Mouse (Mus musculus) neural tube, embryonic 14.5 days (tissue): ENCODE data around the gene Gckr. TPM values are rescaled to one million over a fixed set of nuclear protein-coding genes. Genes with fewer than 3 reads are reported as not detected.
"Not testable (repeated sequence)": the region's sequence is repeated elsewhere in the genome, so short reads cannot be mapped to it uniquely, and the experiment has no call there.

ENCODE experiments used
- ATAC-seq: fragments of 200-750 bp; cut with Nextera tagmentation; 2 replicates; pipeline ENCODE4 v1.8.0; 2017; ENCODE audit warnings: low read depth, mild to moderate bottlenecking, moderate TSS enrichment, moderate library complexity
- H3K27ac ChIP-seq: fragments of 300-500 bp; sonication (generic); 2 replicates; pipeline ENCODE4 v1.5.1; 2014; ENCODE audit warnings: low read depth, mild to moderate bottlenecking, control low read depth, low read length, moderate library complexity, mixed read lengths
- H3K27me3 ChIP-seq: fragments of 300-500 bp; sonication (generic); 2 replicates; pipeline ENCODE4 v1.6.1; 2014; ENCODE audit warnings: low read length; ENCODE audit not compliant: control insufficient read depth, insufficient read depth
- H3K36me3 ChIP-seq: fragments of 300-500 bp; sonication (generic); 2 replicates; pipeline ENCODE4 v1.6.1; 2014; ENCODE audit warnings: low read length, mixed read lengths; ENCODE audit not compliant: control insufficient read depth, insufficient read depth
- H3K4me1 ChIP-seq: fragments of 300-500 bp; sonication (generic); 2 replicates; pipeline ENCODE4 v1.6.1; 2014; ENCODE audit warnings: low read length; ENCODE audit not compliant: control insufficient read depth, insufficient read depth
- H3K4me2 ChIP-seq: fragments of 300-500 bp; sonication (generic); 2 replicates; pipeline ENCODE4 v1.6.1; 2014; ENCODE audit warnings: mild to moderate bottlenecking, low read depth, low read length, control low read depth
- H3K4me3 ChIP-seq: fragments of 300-500 bp; sonication (generic); 2 replicates; pipeline ENCODE4 v1.5.1; 2014; ENCODE audit warnings: low read depth, low read length, control low read depth, mixed read lengths
- H3K9ac ChIP-seq: fragments of 300-500 bp; sonication (generic); replicated peaks from 2 replicates; pipeline ENCODE4 v1.6.1; 2014; ENCODE audit warnings: low read depth, mild to moderate bottlenecking, control low read depth, low read length, mixed read lengths
- H3K9me3 ChIP-seq: fragments of 300-500 bp; sonication (generic); 2 replicates; pipeline ENCODE4 v1.6.1; 2016; ENCODE audit warnings: low read length; ENCODE audit not compliant: control insufficient read depth
- WGBS: fragments of 180-500 bp; shearing (Covaris S2); extraction: QIAGEN DNeasy Blood & Tissue Kit; methylation state at CpG from one replicate; pipeline ENCODE4 v1.1.7; 2014; 5-methylcytosine and 5-hydroxymethylcytosine counted together
- polyA plus RNA-seq: library from polyadenylated mRNA; unstranded; fragments of >200 nt; fragmentation: Nextera tagmentation; extraction: Ambion mirVana; gene quantifications from 2 replicates; pipeline ENCODE4 v1.2.1, GENCODE M21; 2014

Gene Gckr
- polyA plus RNA-seq, 1 experiment from 2014 or later, result 0.21 TPM

DNA sequence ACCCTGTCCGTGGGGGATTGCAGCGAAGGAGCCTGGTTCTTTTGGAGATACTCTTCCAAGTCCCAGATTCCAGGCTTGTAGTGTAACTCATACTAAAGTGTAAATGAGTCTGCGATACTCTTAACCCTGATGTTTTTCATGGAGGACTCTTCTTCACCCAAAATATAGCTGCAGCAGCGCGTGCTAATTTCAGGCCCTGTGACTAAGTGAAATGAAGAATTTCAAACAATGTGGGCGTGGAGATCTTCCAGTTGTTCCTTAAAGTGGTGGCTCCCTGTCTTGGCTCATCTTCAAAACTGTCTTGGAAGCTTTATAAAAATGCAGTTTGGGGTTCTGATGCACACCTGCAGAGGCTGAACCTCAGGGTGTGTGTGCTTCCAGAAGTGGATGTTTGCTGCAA is 5.8 kb downstream of the Gckr start:
- H3K4me3 ChIP-seq, result no peak overlapping the region
- H3K27ac ChIP-seq, result no peak overlapping the region
- H3K4me2 ChIP-seq, result no peak overlapping the region
- H3K27me3 ChIP-seq, result no peaks in the 10 kb centered on the region
- ATAC-seq, result no peak
- no peaks in the 10 kb centered on the region for H3K36me3 ChIP-seq
- H3K4me1 ChIP-seq, result no peaks in the 10 kb centered on the region
- H3K9me3 ChIP-seq, result no peaks in the 10 kb centered on the region
- 92% methylated on average over 6 of the region's 6 CpGs for WGBS
- no peak overlapping the region for H3K9ac ChIP-seq

DNA sequence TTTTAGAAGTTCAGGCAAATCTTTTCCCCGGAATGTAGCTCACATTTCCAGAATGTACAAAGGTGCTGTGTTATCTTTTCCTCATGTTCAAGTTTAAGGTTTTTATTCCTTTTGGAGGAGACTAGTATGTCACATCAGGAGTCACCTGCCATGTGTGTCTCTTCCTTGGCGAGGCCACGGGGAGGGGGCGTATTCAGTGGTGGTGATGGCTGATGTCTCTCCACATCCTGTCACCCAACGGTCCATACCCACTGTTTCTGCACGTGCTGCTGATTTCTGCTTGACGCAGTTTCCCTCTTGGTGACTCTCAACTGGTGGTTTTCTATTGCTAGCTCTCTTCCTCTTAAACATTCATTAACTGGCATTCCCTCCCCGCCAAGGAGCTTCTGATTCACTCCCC is 15.6 kb downstream of the Gckr start:
- Histone ChIP-seq H3K9ac (no peak overlapping the region), H3K4me2 (no peak overlapping the region), H3K27me3 (no peaks in the 10 kb centered on the region), H3K9me3 (no peaks in the 10 kb centered on the region), H3K27ac (no peak overlapping the region), H3K4me3 (no peak overlapping the region), H3K36me3 (no peaks in the 10 kb centered on the region), H3K4me1 (no peaks in the 10 kb centered on the region)
- ATAC-seq, result no peak
- 87% methylated on average over 8 of the region's 8 CpGs for WGBS

DNA sequence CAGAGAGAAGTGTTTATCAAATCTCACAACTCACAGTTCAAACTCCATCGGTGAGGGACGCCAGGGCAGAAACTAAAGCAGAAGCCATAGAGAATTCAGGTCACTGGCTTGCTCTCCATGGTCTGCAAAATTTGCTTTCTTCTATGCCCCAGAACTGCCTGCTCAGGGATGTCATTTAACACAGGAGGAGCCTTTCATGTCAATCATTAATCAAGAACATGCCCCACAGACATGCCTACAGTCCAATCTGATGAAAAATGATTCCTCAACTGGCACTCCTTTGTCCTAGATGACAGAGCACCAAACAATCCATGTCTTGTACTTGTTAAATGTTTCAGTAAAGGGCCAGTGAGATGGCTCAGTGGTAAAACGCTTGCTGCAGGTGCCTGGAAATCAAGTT is 25.5 kb downstream of the Gckr start:
- Histone ChIP-seq H3K4me1 (no peaks in the 10 kb centered on the region), H3K4me3 (no peak overlapping the region), H3K9ac (no peak overlapping the region), H3K36me3 (no peaks in the 10 kb centered on the region), H3K27me3 (no peaks in the 10 kb centered on the region), H3K9me3 (no peaks in the 10 kb centered on the region), H3K27ac (no peak overlapping the region), H3K4me2 (no peak overlapping the region)
- 87% methylated on average over 3 of the region's 3 CpGs for WGBS
- ATAC-seq, result no peak

DNA sequence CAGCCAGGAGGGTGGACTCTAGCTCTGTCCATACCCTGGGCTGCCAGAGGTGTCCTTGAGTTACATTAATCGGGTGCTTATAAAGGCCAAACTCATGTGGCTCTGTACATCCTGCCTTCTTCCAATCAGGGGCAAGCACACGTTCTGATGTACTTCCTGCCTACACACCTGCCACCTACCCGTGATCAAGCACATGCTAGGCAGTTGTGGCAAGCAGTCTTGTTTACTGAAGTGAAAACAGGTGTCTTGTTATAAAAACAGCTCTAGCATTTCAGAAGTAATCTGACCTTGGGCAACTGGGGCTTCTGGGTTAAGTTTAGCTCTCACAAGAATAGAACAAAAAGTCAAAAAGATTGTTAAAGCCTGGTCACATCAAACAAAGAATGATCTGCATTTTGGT is 26.8 kb downstream of the Gckr start:
- H3K27ac ChIP-seq, result no peak overlapping the region
- H3K9ac ChIP-seq, result no peak overlapping the region
- WGBS, result 68% methylated on average over 3 of the region's 3 CpGs
- no peaks in the 10 kb centered on the region for H3K9me3 ChIP-seq
- no peak overlapping the region for H3K4me2 ChIP-seq
- no peaks in the 10 kb centered on the region for H3K36me3 ChIP-seq
- no peaks in the 10 kb centered on the region for H3K27me3 ChIP-seq
- no peaks in the 10 kb centered on the region for H3K4me1 ChIP-seq
- no peak overlapping the region for H3K4me3 ChIP-seq
- ATAC-seq, result no peak

DNA sequence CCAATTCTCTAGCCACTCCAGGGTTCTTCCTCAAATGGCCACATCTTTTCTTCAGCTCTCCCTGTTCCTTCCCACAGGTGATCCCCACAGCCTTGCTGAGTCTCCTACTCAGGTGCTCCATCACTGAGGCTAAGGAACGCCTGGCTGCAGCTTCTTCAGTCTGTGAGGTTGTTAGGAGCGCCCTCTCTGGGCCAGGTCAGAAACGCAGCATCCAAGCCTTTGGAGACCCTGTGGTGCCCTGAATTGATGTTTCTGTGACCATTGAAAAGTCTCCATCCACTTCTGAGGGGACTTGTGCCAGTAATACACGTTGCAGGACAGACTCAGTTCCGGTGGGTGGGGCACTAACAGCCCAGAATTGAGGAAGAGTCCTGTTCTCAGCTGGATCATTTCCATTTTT is 29.6 kb downstream of the Gckr start:
- Histone ChIP-seq H3K27ac (no peak overlapping the region), H3K36me3 (no peaks in the 10 kb centered on the region), H3K27me3 (no peaks in the 10 kb centered on the region), H3K4me1 (no peaks in the 10 kb centered on the region), H3K4me2 (no peak overlapping the region), H3K9me3 (no peaks in the 10 kb centered on the region), H3K9ac (no peak overlapping the region), H3K4me3 (no peak overlapping the region)
- WGBS, result 16% methylated on average over 5 of the region's 5 CpGs
- ATAC-seq, result no peak

DNA sequence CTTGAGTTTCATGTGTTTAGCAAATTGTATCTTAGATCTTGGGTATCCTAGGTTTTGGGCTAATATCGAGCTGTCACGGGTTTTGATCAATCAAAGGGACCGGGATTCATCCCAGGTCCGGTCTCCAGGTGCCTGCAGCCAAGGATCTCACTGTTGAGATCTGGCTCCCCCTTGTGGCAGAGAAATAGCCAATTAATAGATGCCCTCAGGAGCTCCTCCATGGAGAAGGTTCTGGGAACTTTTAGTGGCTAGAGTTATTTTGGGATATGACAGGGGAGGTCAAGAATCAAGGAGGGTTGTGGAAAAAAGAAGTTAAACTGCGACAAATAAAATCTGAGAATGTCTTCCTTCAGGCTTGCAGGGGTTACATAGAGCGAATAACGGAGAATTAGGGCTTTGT is 31.0 kb downstream of the Gckr start:
- ATAC-seq, result no peak
- Histone ChIP-seq H3K4me1 (no peaks in the 10 kb centered on the region), H3K27me3 (no peaks in the 10 kb centered on the region), H3K9ac (no peak overlapping the region), H3K4me3 (no peak overlapping the region), H3K4me2 (no peak overlapping the region), H3K36me3 (no peaks in the 10 kb centered on the region), H3K9me3 (no peaks in the 10 kb centered on the region), H3K27ac (no peak overlapping the region)
- WGBS, result 38% methylated on average over 7 of the region's 7 CpGs

DNA sequence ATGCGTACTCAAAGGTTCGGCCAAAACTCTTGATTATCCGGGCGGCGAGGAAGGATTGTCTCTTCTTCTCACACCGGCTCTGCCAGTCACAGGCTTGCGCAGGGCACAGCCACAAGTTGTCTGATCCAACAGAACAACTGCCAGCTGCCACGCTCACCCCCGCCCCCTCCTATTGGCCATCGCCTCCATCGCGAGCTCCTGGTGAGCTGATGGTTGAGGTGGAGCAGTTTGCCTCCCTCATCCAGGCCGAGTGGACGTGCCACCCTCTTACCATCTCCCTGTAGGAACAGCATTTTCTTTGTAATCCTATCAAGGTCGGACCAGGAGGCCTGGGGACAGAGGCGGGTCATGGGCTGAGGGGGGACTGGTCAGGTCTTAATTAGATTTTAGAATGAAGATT is 60.3 kb downstream of the Gckr start:
- H3K9ac ChIP-seq, H3K27me3 ChIP-seq, H3K4me3 ChIP-seq, H3K36me3 ChIP-seq, H3K4me2 ChIP-seq, H3K27ac ChIP-seq, H3K9me3 ChIP-seq, ATAC-seq, H3K4me1 ChIP-seq: not testable (repeated sequence)
- WGBS, result 83% methylated on average over 16 of the region's 16 CpGs

DNA sequence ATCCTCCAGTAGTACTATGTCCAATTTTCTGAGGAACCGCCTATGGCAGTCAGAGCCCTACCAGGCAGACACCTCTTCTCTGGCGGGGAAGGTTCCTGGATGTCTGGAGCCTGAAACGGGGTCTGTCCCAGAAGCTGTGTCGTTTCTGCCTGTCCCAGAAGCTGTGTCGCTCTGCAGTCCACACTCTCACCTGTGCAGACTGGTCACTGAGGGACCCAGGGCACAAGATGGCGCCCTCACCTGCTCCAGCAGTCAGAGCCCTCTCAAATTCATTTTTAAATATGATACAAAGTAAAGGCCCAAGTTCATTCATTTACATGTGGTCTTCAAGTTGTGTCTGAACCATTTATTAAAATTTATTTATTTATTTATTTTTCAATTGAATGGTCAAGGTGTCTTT is 63.7 kb downstream of the Gckr start:
- Histone ChIP-seq H3K4me3 (no peak overlapping the region), H3K27me3 (no peaks in the 10 kb centered on the region), H3K4me2 (no peak overlapping the region), H3K36me3 (no peaks in the 10 kb centered on the region), H3K9me3 (no peaks in the 10 kb centered on the region), H3K9ac (no peak overlapping the region), H3K4me1 (no peaks in the 10 kb centered on the region), H3K27ac (no peak overlapping the region)
- ATAC-seq, result no peak
- WGBS, result 80% methylated on average over 6 of the region's 6 CpGs
